Mouse (Mus musculus): ENCODE measurements around the gene Gabarapl1.

DNA sequence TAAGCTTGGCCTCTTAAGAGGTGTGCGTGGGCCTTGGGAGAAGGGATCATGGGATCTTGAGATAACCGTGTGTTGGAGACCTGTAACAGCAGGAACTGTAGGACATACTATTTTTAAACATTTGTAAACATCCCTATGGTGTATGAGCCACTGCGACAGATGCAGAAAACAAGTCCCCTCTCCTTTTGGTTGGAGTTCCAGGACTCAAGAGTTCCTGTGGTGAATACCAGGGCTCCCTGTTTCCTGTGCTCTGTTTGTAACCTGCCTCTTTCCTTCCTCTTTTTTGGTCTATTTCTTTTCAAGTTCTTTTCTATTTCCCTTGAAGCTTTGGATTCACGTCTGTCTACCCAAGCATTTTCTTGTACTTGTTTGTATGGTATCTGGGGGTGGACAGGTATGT is 2.8 kb downstream of the Gabarapl1 start:
- TF ChIP-seq MAFK (IDR thresholded peaks at IDR 0.05; ENCODE audit: insufficient replicate concordance, low read length) (no peak), CHD1 (IDR thresholded peaks at IDR 0.05; ENCODE audit: low read depth, low read length) (no peak), CTCF (conservative IDR thresholded peaks at IDR 0.05 in 1 of 2, IDR thresholded peaks at IDR 0.05 in 1 of 2; ENCODE audit: low read depth in 2 of 2, low read length in 2 of 2) (no peak), MEF2A (IDR thresholded peaks at IDR 0.05; ENCODE audit: borderline replicate concordance, low read depth, low read length) (no peak), POLR2AphosphoS2 (IDR thresholded peaks at IDR 0.05; ENCODE audit: low read depth, low read length) (no peak), CHD2 (IDR thresholded peaks at IDR 0.05; ENCODE audit: low read length) (no peak), SIN3A (IDR thresholded peaks at IDR 0.05; ENCODE audit: low read length) (no peak), GABPA (IDR thresholded peaks at IDR 0.05; ENCODE audit: insufficient replicate concordance, low read depth, low read length) (no peak), E2F4 (IDR thresholded peaks at IDR 0.05; ENCODE audit: insufficient replicate concordance, low read depth, low read length) (no peak), EP300 (IDR thresholded peaks at IDR 0.05; ENCODE audit: low read length) (no peak), ZMIZ1 (IDR thresholded peaks at IDR 0.05; ENCODE audit: low read depth, low read length) (no peak), MAX (IDR thresholded peaks at IDR 0.05; ENCODE audit: low read length) (no peak), IRF4 (IDR thresholded peaks at IDR 0.05; ENCODE audit: low read depth, low read length) (no peak)

Measured in CH12.LX (cell line).